Mouse (Mus musculus) spleen, adult 2 months (tissue): Measurements from ENCODE around the gene Galnt17.

Experiments used
- CTCF ChIP-seq: fragments of 200-500 bp; IDR thresholded peaks from 2 replicates; pipeline ENCODE4 v1.5.1; 2011; ENCODE audit warnings: mild to moderate bottlenecking, inconsistent platforms; ENCODE audit not compliant: insufficient read depth, insufficient read length, insufficient replicate concordance; ENCODE audit errors: extremely low read depth
- POLR2A ChIP-seq: fragments of 200-500 bp; IDR thresholded peaks from 2 replicates; pipeline ENCODE4 v1.6.1; 2011; ENCODE audit warnings: low read depth, low read length, inconsistent platforms

- TF ChIP-seq POLR2A (no peak), CTCF (no peak)
Observed at GRCm38 (mm10) chr5:131075795-131076194, 232.5 kb downstream of the Galnt17 start.
